Mouse (Mus musculus) intestine, embryonic 15.5 days (tissue): ENCODE data around the gene Ccdc152. TPM values are rescaled to one million over a fixed set of nuclear protein-coding genes. Genes with fewer than 3 reads are reported as not detected.

Experiments used
- ATAC-seq: fragments of 200-750 bp; cut with Nextera tagmentation; 2 replicates; pipeline ENCODE4 v1.8.0; 2017; ENCODE audit warnings: moderate TSS enrichment, moderate library complexity
- H3K27ac ChIP-seq: fragments of 300-500 bp; sonication (generic); 2 replicates; pipeline ENCODE4 v1.5.1; 2015; ENCODE audit warnings: mild to moderate bottlenecking, inconsistent platforms
- H3K27me3 ChIP-seq: fragments of 300-500 bp; sonication (generic); replicated peaks from 2 replicates; pipeline ENCODE4 v1.6.1; 2015; ENCODE audit warnings: inconsistent platforms
- H3K36me3 ChIP-seq: fragments of 300-500 bp; sonication (generic); 2 replicates; pipeline ENCODE4 v1.6.1; 2015; ENCODE audit warnings: inconsistent platforms
- H3K4me1 ChIP-seq: fragments of 300-500 bp; sonication (generic); replicated peaks from 2 replicates; pipeline ENCODE4 v1.6.1; 2015; ENCODE audit warnings: inconsistent platforms
- H3K4me2 ChIP-seq: fragments of 300-500 bp; sonication (generic); replicated peaks from 2 replicates; pipeline ENCODE4 v1.6.1; 2015; ENCODE audit warnings: mild to moderate bottlenecking, inconsistent platforms
- H3K4me3 ChIP-seq: fragments of 300-500 bp; sonication (generic); replicated peaks from 2 replicates; pipeline ENCODE4 v1.5.1; 2015; ENCODE audit warnings: inconsistent platforms
- H3K9ac ChIP-seq: fragments of 300-500 bp; sonication (generic); 2 replicates; pipeline ENCODE4 v1.6.1; 2015; ENCODE audit warnings: inconsistent platforms
- H3K9me3 ChIP-seq: fragments of 300-500 bp; sonication (generic); 2 replicates; pipeline ENCODE4 v1.6.1; 2016; ENCODE audit warnings: inconsistent platforms
- WGBS: fragments of 180-500 bp; shearing (Covaris S2); methylation state at CpG from one replicate; pipeline ENCODE4 v1.1.7; 2015; 5-methylcytosine and 5-hydroxymethylcytosine counted together
- polyA plus RNA-seq: library from polyadenylated mRNA; unstranded; fragments of >200 nt; fragmentation: Nextera tagmentation; extraction: Ambion mirVana; gene quantifications from 2 replicates; pipeline ENCODE4 v1.2.1, GENCODE M21; 2015

The Ccdc152 gene
- polyA plus RNA-seq, 1 experiment from 2014 or later = 0.30 TPM

DNA sequence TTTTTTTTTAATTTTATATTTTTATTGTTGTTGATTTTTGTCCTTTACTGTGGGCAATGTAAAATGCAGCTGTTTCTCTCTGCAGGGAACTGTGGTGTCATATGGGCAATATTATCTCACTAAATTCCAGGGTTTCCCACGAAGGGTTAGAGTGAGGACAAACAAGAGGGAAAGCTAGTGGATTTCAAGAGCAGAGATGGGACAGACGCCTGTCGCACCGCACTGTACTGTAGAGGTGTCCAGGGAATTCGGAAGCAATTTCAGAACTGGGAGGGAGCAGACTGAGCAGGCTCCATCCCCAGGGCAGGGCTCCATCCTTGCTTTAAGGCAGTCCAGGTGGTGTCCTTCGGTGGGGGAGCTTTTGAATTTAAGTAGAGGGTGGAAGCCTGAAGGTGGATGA lies 32.1 kb downstream of the Ccdc152 start:
- H3K4me2 ChIP-seq = peak overlapping the region; percentile 59
- H3K9me3 ChIP-seq = no peaks in the 10 kb centered on the region
- WGBS = 28% methylated on average over 6 of the region's 6 CpGs
- H3K9ac ChIP-seq = peak overlapping the region; percentile 45
- H3K36me3 ChIP-seq = no peaks in the 10 kb centered on the region
- H3K4me1 ChIP-seq = peaks cover 9% of the 10 kb centered on the region
- no peaks in the 10 kb centered on the region for H3K27me3 ChIP-seq
- peak overlapping the region; percentile 41 for H3K4me3 ChIP-seq
- peak; percentile 57 for ATAC-seq
- peak overlapping the region; percentile 66 for H3K27ac ChIP-seq

DNA sequence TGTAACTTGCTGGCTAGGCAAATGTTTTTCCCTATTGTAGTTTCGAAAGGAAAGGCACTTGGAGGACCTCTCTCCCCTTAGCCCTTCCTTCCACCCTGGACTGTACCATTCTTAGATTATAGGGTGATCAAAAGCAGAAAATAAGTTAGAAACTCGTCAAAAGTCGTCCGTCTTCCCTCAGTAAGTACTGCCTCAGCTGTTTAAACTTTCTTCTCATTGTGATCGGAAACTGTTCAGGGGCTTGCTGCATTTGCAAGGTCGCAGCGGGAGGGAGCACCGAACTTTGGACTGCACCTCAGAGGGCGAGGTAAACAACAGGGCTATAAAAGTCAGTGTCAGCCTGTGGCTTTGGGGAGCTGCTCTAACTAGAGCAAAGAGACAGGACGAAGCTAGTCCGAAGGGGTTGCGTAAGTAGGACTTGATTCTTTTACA lies 32.7 kb downstream of the Ccdc152 start:
- no peaks in the 10 kb centered on the region for H3K36me3 ChIP-seq
- no peaks in the 10 kb centered on the region for H3K27me3 ChIP-seq
- peak overlapping the region; percentile 41 for H3K4me3 ChIP-seq
- peak overlapping the region; percentile 59 for H3K4me2 ChIP-seq
- no peaks in the 10 kb centered on the region for H3K9me3 ChIP-seq
- ATAC-seq = peak; percentile 97
- H3K27ac ChIP-seq = peak overlapping the region; percentile 87
- WGBS = 3% methylated on average over 12 of the region's 12 CpGs
- H3K4me1 ChIP-seq = peaks cover 9% of the 10 kb centered on the region
- H3K9ac ChIP-seq = peak overlapping the region; percentile 15; the same call in 1 of the 2 replicates

DNA sequence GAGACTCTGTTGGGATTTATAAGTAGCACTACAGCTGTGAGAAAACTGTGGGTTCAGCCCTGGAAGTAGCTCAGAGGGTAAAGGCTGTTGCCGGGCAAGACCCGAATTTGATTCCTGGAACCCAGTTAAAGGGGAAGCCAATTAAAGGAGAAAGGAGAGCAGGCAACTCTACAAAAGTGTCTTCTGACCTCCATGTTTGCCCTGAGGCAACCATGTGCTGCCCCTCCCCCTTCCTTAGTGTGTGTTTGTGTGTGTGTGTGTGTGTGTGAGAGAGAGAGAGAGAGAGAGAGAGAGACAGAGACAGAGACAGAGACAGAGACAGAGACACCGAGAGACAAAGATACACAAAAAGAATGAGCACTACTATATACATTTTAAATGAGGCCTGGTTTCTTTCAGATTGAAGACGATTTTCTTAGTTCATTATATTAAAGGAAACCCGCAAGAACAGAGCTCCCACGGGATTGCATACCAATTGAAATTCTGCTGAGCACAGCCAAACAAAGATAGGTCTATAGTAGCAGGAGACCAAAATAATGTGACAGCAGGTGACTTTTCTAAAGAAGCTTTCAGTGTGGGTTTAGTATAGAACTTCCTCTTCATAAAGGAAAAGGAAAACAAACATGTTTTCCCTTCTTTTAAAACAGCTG lies 33.2 kb downstream of the Ccdc152 start:
- ATAC-seq = peak; percentile 41
- Histone ChIP-seq H3K9ac (no peak overlapping the region), H3K4me3 (peak overlapping the region; percentile 41), H3K27ac (peak overlapping the region; percentile 87), H3K9me3 (no peaks in the 10 kb centered on the region), H3K27me3 (no peaks in the 10 kb centered on the region), H3K4me2 (peak overlapping the region; percentile 59), H3K4me1 (peaks cover 9% of the 10 kb centered on the region), H3K36me3 (no peaks in the 10 kb centered on the region)
- WGBS = 21% methylated on average over 6 of the region's 6 CpGs

DNA sequence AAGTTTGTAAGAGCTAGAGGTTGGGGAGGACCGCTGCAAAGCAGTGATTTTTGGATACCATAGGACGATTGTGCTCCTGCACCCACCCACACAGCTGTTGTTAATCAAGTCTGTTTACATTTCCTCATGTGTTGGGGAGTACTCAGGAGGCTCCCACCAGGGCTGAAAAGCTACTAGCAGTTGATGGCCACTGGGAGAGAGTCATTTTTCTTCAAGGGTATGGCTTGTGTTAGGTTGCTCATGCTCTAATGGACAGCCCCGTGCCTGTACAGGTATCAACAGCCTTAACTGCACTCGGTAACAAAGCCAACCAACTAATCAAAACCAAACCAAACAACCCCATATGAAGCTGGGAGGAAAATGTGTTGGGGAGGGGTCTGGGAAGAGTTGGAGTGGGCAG lies 33.8 kb downstream of the Ccdc152 start:
- no peak overlapping the region; the same call in 1 of the 2 replicates for H3K4me2 ChIP-seq
- H3K9me3 ChIP-seq = no peaks in the 10 kb centered on the region
- no peak for ATAC-seq
- H3K4me3 ChIP-seq = no peak overlapping the region
- H3K36me3 ChIP-seq = no peaks in the 10 kb centered on the region
- H3K4me1 ChIP-seq = peaks cover 9% of the 10 kb centered on the region
- no peak overlapping the region for H3K9ac ChIP-seq
- H3K27me3 ChIP-seq = no peaks in the 10 kb centered on the region
- H3K27ac ChIP-seq = peak overlapping the region; percentile 87
- WGBS = 33% methylated on average over 4 of the region's 4 CpGs

DNA sequence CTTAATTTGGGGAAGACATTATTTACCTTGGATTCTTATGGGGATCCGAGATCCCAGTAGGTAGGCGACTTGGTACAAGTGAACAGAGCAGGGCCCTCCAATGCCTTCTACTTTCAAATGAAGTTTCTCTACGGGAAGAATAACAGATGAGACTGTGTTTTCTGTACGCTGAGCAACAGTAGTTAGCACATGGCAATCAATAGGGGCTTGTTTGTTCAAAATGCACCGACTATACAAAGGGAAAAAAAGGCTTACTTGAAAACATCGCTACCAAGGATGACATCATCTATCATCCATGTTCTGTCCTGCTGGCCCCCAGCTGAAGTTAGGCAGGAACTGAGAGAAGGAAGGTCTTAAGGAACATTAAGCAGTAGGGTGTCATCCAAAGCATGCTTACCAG lies 35.1 kb downstream of the Ccdc152 start, which contains the start of gene Selenop:
TSS of gene Selenop (plus strand) at position 301 of the 400 bp plus-strand sequence.
- H3K9me3 ChIP-seq = no peaks in the 10 kb centered on the region
- H3K4me1 ChIP-seq = peaks cover 9% of the 10 kb centered on the region
- no peak for ATAC-seq
- no peaks in the 10 kb centered on the region for H3K27me3 ChIP-seq
- 78% methylated on average over 6 of the region's 6 CpGs for WGBS
- no peak within 1 kb of the TSS for H3K4me3 ChIP-seq
- H3K27ac ChIP-seq = peak within 1 kb of the TSS; percentile 87; the same call in 1 of the 2 replicates
- H3K4me2 ChIP-seq = no peak within 1 kb of the TSS
- H3K9ac ChIP-seq = no peak within 1 kb of the TSS
- no peaks in the 10 kb centered on the region for H3K36me3 ChIP-seq

DNA sequence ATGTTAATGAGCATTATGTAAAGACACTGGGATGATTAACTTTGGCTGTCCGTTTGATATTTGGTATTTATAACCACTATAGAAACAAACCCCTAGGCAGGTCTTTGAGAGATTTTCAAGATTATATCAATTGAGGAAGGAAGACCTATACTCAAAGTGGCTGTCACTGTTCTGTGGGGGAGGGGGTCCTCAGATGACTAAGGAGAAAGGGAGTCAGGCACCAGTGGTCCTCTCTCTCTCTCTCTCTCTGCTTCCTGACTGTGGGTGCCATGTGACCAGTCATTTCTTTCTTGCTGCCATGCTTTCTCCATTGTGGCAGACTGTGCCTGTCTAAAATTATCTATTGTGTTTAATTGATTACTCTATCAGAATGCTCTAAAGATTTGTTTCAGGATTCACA lies 38.5 kb downstream of the Ccdc152 start:
- H3K27me3 ChIP-seq = no peaks in the 10 kb centered on the region
- no peak overlapping the region for H3K4me3 ChIP-seq
- no peak overlapping the region for H3K4me2 ChIP-seq
- WGBS = 76% methylated on average over 1 of the region's 1 CpGs
- no peak overlapping the region for H3K9ac ChIP-seq
- no peak for ATAC-seq
- H3K27ac ChIP-seq = no peak overlapping the region
- no peaks in the 10 kb centered on the region for H3K36me3 ChIP-seq
- H3K9me3 ChIP-seq = no peaks in the 10 kb centered on the region
- H3K4me1 ChIP-seq = peaks cover 7% of the 10 kb centered on the region

DNA sequence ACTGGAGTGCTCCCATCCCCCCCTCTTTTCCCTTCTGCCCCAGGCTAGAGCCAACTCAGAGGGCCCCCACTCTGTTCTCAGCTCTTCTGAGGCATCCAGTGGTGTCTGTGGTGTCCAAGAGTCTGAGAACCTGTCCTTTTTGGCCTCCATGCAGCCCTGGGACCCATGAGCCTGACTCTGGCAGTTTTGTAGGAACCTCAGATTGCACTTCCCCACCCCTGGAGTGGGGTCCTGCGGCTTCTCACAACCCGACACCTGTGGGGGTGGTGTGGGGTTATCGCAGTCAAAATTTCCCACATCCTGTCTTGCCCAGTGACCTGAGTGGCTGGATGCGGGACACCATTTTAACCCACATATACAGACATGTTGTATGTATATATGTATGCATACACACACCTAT lies 39.0 kb downstream of the Ccdc152 start:
- H3K9me3 ChIP-seq = no peaks in the 10 kb centered on the region
- WGBS = 92% methylated on average over 4 of the region's 4 CpGs
- ATAC-seq = no peak
- H3K27me3 ChIP-seq = no peaks in the 10 kb centered on the region
- H3K4me2 ChIP-seq = no peak overlapping the region
- peaks cover 2% of the 10 kb centered on the region for H3K4me1 ChIP-seq
- H3K36me3 ChIP-seq = no peaks in the 10 kb centered on the region
- no peak overlapping the region for H3K9ac ChIP-seq
- no peak overlapping the region for H3K4me3 ChIP-seq
- H3K27ac ChIP-seq = no peak overlapping the region

DNA sequence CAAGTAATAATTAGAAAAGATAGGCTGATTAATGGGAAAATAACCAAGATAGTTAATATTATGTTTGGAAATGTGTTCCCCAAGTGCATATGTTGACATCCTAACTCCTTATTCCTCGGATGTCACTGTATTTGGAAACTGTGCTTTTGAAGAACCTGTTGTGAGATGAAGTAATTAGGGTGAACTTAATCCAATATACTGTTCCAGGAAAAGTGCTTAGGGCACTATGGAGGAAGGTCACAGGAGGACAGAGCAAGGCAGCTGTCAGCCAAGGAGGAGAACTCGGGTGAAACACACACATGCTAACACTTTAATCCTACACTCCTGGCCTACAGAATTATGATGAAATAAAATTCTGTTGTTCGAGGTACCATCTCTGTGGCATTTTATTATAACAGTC lies 40.4 kb downstream of the Ccdc152 start:
- Histone ChIP-seq H3K36me3 (no peaks in the 10 kb centered on the region), H3K4me2 (no peak overlapping the region), H3K4me1 (no peaks in the 10 kb centered on the region), H3K27ac (no peak overlapping the region), H3K9ac (no peak overlapping the region), H3K4me3 (no peak overlapping the region), H3K9me3 (no peaks in the 10 kb centered on the region), H3K27me3 (no peaks in the 10 kb centered on the region)
- WGBS = 73% methylated on average over 3 of the region's 3 CpGs
- no peak for ATAC-seq

DNA sequence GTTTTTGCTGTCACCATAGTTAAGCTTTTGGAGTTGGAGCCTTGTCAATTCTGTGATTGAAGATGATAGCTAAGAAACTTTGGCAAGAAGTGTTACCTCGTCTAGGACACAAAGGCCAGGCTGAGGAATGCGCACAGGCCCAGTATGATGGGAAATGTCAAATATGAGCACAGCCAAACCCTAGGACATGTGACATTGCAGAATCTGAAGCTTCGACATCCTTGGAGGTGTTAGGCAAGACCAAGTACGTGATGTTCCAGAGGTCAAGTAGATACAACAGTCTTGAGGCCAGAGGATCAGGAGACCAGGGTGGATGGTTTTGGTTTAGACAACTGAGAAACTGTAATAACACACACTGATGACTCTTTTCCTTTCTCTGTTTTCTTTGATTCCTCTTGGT lies 43.0 kb downstream of the Ccdc152 start:
- Histone ChIP-seq H3K27me3 (no peaks in the 10 kb centered on the region), H3K9me3 (no peaks in the 10 kb centered on the region), H3K9ac (no peak overlapping the region), H3K4me3 (no peak overlapping the region), H3K27ac (no peak overlapping the region), H3K4me1 (no peaks in the 10 kb centered on the region), H3K36me3 (no peaks in the 10 kb centered on the region), H3K4me2 (no peak overlapping the region)
- 88% methylated on average over 4 of the region's 4 CpGs for WGBS
- no peak for ATAC-seq

DNA sequence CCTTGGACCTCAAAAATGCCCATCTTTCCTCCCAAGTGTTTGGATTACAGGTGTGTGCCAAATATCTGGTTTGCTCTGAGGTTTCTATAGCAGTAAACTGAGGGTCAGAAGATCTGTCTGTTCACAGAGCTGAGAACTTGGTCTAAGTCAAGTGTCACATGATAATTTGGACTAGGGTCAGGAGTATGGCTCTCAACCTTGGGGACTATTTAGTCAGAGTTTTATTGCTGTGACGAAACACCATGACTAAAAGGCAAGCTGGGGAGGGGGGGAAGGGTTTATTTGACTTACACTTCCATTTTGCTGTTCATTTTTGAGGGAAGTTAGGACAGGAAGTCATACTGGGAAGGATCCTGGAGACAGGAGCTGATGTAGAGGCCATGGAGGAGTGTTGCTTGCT lies 44.3 kb downstream of the Ccdc152 start:
- no peaks in the 10 kb centered on the region for H3K4me1 ChIP-seq
- no peak overlapping the region for H3K27ac ChIP-seq
- H3K4me3 ChIP-seq = no peak overlapping the region
- H3K27me3 ChIP-seq = no peaks in the 10 kb centered on the region
- H3K9me3 ChIP-seq = no peaks in the 10 kb centered on the region
- no peak overlapping the region for H3K9ac ChIP-seq
- peak; percentile 67; the same call in 1 of the 2 replicates for ATAC-seq
- H3K4me2 ChIP-seq = no peak overlapping the region
- 72% methylated on average over 1 of the region's 1 CpGs for WGBS
- H3K36me3 ChIP-seq = no peaks in the 10 kb centered on the region

DNA sequence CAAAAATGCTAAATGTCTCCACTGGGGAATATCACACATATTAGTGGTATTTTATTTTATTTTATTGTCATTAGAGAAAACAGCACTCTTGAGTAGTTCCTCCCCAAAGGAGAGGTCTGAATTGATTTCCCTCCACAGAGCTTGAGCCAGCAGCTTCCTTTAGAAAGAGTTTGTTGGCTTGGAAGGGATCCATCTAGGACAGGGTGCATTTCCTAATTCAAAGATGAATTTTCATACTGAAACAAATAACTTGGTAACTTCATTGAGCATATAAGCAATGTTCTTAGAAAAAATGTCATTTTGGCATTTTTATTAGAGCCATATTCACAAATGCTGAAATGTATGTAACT lies 51.6 kb downstream of the Ccdc152 start:
- H3K27me3 ChIP-seq = no peaks in the 10 kb centered on the region
- H3K4me3 ChIP-seq = no peak overlapping the region
- H3K36me3 ChIP-seq = no peaks in the 10 kb centered on the region
- H3K4me1 ChIP-seq = peaks cover 10% of the 10 kb centered on the region; the same call in 1 of the 2 replicates
- H3K27ac ChIP-seq = peak overlapping the region; percentile 87
- no peak overlapping the region for H3K9ac ChIP-seq
- no peaks in the 10 kb centered on the region for H3K9me3 ChIP-seq
- ATAC-seq = no peak
- no peak overlapping the region for H3K4me2 ChIP-seq

DNA sequence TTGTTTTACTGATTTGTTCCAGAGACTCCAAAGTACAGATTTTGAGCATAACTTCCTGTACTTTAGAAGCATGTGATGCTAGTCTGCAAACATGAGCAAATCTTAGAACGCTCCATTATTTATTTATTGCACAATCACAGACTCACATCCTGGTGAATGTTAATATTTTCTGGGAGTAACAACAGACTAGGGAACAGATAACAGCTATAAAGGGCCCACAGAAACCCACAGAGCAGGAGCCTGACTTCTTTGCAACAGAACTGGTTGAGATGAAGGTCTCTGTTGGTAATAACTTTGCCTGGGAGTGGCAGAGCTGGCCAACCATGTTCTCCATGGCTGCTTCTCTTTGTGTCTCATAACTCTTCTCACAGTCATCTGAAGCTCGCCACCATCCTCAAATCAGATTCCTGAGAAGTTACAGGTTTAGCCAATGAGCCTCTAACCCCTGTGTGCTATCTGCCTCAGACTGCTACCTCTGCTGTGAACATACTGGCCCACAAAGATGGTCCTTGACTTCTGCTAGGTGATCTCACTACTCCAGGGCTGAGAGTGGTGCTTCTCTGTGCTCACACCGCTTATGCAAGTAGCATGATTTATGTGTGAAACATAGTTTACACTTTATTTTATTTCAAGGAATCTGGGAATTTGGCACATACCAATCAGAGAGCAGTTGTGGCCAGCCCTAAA lies 52.2 kb downstream of the Ccdc152 start:
- Histone ChIP-seq H3K27me3 (no peaks in the 10 kb centered on the region), H3K9me3 (no peaks in the 10 kb centered on the region), H3K36me3 (no peaks in the 10 kb centered on the region), H3K4me2 (no peak overlapping the region), H3K9ac (no peak overlapping the region), H3K27ac (peak overlapping the region; percentile 87), H3K4me3 (no peak overlapping the region), H3K4me1 (peaks cover 10% of the 10 kb centered on the region; the same call in 1 of the 2 replicates)
- ATAC-seq = peak; percentile 85
- 33% methylated on average over 3 of the region's 3 CpGs for WGBS

DNA sequence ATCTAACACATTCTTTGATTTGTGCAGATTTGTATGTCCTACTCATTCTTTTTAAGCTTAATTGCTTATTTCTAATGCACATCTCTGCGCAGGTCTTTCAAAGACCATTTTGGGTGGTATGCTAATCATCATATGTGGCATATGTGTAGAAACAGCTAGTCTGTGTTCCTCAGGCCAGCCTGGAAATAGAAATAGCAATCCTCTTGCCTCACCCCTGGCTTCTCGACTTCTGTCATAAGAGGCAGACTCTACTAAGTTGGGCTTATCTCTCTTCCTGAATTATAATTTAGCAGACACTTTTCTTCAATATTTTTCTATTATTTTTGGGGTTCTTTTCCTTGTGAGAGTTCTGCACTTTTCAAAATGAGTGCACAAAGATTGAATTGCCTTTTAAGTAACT lies 52.7 kb downstream of the Ccdc152 start:
- Histone ChIP-seq H3K9ac (no peak overlapping the region), H3K9me3 (no peaks in the 10 kb centered on the region), H3K4me3 (no peak overlapping the region), H3K27me3 (no peaks in the 10 kb centered on the region), H3K36me3 (no peaks in the 10 kb centered on the region), H3K4me1 (peaks cover 10% of the 10 kb centered on the region; the same call in 1 of the 2 replicates), H3K4me2 (no peak overlapping the region), H3K27ac (peak overlapping the region; percentile 74)
- 46% methylated on average over 2 of the region's 2 CpGs for WGBS
- ATAC-seq = peak; percentile 40; the same call in 1 of the 2 replicates
